Mouse (Mus musculus) urinary bladder, postnatal 25 days (tissue): Measurements from ENCODE around the gene Pacsin1.
"Not testable (repeated sequence)": the region's sequence is repeated elsewhere in the genome, so short reads cannot be mapped to it uniquely, and the experiment has no call there.

Source experiments
- DNase-seq: peaks from one replicate; pipeline ENCODE4 v3.0.0; 2022; ENCODE audit warnings: low spot score

The Pacsin1 gene

DNA sequence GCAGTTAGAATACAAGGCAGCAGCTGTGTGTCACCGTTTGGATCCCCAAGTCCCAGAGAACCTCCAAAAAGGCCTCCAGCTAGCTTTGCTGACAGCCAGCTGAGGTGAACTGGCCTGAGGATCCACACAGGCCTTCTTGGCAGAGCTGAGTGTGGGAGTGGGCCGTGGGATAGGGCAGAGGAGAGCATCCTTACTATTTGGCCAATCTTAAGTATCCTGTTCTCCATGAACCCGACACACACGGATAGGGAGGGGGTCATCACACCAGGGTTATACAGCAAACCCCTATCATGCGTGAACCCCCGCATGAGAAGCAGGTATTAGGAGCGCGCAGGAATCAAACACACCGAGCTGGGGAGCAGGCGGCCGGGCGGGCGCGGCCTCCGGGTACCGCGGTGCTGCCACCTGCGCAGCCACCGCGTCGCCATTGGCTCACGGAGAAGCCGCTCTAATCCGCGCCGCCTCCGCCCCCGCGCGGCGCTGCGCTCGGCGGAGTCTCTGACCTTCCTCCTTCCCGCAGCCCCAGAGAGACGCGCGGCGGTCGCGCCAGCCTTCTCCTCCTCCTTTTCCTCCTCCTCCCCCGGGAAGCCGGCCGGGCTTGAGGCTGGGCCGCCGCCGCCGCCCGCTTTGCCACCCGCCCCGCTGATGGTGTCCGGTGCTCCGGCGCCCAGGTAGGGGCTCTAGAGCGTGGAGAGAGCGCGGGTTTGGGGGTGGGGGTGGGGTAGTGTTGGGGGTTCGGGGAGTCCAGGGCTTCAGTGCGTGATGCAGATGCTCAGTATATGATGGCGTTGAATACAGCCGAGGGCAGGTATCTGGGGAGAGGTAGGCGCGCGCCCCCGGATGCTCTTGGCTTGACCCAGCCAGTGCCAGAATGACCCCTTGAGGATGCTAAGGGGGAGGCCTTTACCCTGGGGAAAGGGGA is at the start of gene Pacsin1:
Pacsin1 (plus strand) TSS at position 421 of the 922 bp plus-strand sequence.
- DNase-seq: no peak

DNA sequence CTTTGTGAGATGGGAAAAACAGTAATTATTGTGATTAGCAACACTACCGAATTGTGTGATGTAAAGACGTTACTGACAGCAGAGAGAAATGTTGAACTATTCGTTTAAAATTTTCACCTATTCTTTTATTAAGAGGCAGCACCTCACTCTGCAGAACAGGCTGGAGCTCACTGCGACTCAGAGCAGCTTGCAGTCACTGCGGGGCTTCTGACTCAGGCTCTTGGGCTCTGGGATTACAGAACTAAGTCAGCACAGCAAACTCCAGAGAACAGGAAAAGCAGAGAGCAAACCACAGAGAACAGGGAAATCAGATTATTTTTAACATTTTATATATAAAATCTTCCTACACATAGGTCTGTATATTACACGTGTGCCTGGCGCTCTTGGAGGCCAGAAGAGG is 45.7 kb upstream of the Pacsin1 start:
- no peak for DNase-seq

GRCm38 (mm10) chr17:27610679-27611518 is 44.4 kb upstream of the Pacsin1 start:
- DNase-seq: no peak

DNA sequence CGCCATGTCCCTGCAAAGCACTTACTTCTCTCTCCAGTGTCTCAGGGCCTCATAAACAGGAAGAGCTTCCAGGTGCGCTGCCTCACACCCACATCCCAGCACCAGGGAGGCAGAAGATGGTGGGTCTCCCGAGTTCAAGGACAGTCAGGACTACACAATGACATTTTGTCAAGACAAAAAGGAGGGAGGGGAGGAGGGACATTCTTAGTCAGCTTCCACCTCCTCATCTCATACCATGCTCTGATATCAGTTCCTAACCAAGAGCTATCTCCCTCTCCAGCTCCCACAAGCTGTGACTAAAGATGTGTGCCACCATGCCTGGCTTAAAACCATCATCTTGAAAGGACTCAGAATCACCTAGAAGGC is 43.8 kb upstream of the Pacsin1 start:
- no peak for DNase-seq

DNA sequence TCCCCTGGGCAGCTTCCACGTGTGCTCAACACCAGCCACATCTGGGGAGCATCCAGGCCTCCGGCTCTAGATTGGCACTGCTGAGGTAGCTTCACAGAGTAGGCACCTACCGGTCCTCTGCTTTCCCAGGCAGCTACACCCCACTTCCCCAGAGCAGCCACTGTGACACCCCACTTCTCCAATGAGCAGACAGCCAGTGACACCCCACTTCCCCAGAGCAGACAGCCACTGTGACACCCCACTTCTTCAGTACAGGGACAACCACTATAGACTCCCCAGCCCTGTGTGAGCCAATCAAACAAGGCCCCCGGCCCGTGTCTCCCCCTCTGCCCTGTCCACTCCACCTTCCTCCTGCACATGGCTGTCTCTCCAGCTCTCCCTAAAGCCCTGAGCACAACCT is 43.3 kb upstream of the Pacsin1 start:
- no peak for DNase-seq

- DNase-seq: no peak
These were observed 42.3 kb upstream of the Pacsin1 start for GRCm38 (mm10) chr17:27613016-27613415.

GRCm38 (mm10) chr17:27615388-27615787 is 39.9 kb upstream of the Pacsin1 start:
- no peak for DNase-seq

DNA sequence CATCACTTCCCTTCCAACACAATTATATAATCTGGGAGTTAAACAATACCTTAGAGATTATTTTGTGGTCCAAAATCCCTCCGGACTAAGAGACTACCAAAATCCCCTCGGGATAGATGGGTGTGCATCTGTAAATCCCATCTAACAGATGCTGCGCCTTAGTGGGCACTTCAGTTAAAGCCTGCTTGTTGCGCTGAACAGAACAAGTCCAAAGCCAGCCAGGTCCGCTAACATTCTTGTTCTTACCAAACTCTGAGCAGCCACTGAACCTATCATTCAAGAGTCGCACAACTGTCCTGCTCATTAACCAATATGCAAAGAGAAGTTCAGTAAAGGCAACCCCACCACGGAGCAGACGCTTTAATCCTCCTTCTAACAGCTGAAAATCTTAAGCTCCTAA is 34.1 kb upstream of the Pacsin1 start:
- no peak for DNase-seq

GRCm38 (mm10) chr17:27621705-27622531 is 33.4 kb upstream of the Pacsin1 start:
- no peak for DNase-seq

DNA sequence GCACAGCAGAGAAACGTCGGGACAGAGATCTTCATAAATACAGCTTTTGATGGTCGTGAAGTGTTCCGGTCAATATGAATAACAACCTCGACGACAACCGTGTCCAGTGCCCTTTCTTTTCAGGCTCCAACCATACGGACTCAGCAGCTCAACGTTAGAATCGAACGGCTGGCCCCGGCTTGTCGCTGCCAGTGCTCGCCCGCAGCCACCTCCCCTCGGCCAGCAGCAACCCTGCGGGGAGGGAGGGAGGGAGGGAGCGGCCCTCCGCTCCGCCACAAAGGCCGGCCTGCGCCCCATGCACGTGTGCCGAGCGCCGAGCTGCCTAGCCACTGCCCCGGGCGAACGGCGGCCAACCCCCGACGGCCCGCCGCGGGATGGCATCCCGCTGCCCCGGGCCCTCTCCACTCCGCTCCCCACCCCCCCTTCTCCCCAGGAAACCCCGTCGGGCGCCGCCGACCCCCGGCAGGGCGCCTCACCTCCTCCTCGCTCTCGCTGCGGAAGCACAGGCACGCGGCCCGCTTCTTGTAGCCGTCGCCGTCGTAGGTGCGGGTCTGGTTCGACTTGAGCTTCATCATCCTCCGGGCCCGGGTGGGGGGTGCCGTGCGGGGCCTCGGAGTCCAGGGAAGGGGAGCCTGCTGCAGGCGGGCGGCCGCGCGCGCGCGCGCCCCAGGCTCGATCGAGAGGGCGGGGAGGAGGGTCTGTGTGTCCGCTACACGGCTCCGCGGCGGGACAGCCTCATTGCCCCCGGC is 32.5 kb upstream of the Pacsin1 start:
- DNase-seq: peak; percentile 23

DNA sequence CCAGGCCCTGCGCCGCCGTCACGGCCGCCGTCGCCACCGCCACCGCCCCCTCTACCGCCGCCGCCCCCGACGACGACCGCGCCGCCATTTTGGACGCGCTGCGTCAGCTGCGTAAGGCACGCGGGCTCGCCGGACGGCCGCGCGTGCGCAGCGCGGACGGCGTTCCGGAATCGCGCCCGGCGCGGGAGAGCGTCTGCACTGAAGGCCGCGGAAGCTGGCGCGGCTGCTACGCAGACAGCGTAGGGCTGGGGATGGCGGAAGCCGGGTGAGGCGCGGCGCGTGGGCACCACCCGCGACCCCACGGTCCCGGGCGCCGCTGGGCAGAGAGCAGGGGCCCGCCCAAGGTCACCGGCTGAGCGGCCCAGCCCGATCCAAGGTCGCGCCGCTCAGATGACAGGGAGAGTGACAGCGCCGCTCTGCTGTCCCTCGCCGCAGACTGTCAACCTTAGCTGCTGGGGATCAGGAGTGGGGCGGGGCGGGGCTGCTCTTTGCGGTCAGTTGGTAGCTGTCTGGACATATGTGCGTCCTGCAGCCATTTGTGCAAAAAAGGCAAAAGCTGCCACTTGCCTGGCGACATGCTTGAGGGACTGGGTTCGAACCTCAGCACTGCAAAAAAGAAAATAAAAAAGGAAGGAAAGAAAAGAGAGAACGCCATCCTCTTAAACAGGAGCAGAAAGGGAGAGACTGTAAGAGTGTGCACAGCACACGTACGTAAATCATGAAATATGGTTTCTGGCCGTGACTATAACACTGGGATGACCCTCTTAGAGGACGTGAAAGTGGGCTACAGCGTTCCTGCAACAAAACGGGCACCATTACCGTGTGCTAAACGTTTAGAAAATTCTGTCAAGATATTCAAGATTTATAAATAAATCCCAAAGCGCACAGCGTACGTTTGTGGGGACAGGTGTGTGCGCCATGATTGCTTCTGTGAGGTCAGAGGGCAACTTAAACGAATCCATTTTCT is 31.7 kb upstream of the Pacsin1 start, which contains the start of gene Nudt3:
Nudt3 (minus strand) TSS at position 136 of the 967 bp plus-strand sequence.
- DNase-seq: peak; percentile 87

DNA sequence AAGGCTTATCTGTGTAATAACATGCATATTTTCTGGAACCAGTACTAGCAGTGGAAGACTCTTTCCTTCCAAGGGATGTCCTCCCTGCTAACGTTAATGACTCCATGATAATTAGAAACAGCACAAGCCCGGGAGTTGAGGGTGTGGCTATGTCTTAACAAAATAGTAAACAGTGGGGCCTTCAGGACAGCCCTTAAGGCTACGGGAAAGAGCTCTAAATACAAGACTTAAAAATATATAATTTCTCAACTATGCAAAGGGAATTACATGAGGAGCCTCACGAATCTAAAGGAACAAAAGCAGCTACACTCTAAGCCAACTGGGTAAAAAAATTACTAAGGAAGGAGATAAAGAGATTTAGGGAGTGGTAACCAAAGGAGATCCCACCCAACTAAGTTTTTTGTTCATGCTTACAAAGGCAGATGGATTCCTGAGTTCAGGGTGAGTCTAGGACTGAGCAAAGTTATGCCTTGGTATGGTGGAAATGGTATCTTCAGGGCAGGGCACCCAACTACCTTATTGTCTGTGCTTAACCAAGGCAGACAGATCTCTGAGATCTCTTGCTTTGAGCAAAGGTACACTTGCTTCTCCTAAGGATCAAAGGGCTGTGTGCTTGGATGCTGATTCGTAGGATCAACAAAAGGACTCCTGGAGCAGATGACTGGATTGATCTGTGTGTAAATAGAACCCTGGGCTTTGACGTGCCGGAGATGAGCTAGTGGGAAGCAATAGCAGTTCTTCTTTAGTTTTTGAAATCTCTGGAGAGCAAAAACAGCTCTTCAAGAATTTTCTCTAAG is 29.7 kb upstream of the Pacsin1 start:
- DNase-seq: no peak

- DNase-seq: no peak
These were observed 28.6 kb upstream of the Pacsin1 start for GRCm38 (mm10) chr17:27626681-27627080.

- DNase-seq: no peak
These were observed 27.9 kb upstream of the Pacsin1 start for GRCm38 (mm10) chr17:27627451-27627850.

- no peak for DNase-seq
These were observed 26.9 kb upstream of the Pacsin1 start for GRCm38 (mm10) chr17:27628376-27628775.

- DNase-seq: peak; percentile 78
These were observed 25.9 kb upstream of the Pacsin1 start for GRCm38 (mm10) chr17:27629249-27630020.

DNA sequence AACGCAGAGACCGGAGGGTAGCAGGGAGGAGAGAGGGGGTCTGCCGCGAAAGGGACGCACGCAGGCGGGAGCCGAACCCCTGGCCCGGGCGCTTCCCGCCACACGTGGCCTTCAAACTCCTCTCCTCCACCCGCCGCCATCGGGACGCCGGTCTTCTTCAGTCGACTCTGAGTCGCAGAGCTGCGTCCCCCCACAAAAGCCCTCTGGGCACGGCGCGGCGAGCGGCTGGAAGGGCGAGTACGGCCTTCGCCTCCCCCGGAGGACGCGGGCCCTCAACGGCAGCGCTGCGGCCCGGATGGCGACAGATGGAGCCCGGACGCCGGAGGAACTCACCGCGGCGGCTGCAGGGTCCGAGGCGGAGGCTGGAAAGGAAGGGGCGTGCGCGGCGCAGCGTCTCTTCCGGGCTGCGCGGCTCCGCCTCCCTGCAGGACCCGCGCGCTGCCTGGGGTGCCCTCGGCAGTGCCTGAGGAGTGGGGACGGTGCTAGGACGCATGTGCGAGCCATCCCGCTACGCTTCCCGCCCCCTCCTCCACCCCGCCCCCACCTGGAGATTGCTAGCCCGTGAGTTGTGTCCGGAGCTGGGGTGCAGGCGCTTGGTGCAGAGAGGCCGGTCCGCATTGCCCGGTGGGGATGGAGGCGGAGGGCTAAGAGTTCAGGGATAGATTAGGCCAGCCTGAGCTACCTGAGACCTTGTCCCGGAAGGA is 20.3 kb upstream of the Pacsin1 start, which contains the start of gene RPS10-NUDT3:
RPS10-NUDT3 (minus strand) TSS at position 352 of the 704 bp plus-strand sequence.
- DNase-seq: peak; percentile 86

GRCm38 (mm10) chr17:27635575-27635903 is 19.8 kb upstream of the Pacsin1 start:
- DNase-seq: not testable (repeated sequence)
